Mouse (Mus musculus) liver (tissue): ENCODE data around the gene Slc27a2.
"Not testable (repeated sequence)": the region's sequence is repeated elsewhere in the genome, so short reads cannot be mapped to it uniquely, and the experiment has no call there.

Source experiments
- DNase-seq: peaks from one replicate; pipeline ENCODE4 v3.0.0-alpha.2; 2020; ENCODE audit warnings: mixed read lengths

Gene Slc27a2

DNA sequence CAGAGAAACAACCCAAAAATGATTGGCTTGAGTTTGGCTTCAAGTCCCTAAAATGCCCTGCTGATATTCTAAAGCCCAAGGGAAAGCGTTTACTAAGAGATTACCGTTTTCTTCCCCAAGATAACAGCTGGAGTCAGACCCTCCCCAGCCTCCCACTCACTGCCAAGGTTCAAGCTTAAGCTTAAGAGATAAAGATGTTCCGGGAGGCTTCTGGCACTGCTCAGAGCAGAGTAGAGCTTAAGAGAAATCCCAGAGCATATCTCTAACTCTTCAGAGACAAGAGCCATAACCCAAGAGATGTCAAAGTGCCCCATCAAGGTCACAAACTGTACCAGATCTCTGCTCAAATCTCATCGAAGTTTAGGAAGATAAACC is 54.5 kb downstream of the Slc27a2 start:
- DNase-seq = no peak

DNA sequence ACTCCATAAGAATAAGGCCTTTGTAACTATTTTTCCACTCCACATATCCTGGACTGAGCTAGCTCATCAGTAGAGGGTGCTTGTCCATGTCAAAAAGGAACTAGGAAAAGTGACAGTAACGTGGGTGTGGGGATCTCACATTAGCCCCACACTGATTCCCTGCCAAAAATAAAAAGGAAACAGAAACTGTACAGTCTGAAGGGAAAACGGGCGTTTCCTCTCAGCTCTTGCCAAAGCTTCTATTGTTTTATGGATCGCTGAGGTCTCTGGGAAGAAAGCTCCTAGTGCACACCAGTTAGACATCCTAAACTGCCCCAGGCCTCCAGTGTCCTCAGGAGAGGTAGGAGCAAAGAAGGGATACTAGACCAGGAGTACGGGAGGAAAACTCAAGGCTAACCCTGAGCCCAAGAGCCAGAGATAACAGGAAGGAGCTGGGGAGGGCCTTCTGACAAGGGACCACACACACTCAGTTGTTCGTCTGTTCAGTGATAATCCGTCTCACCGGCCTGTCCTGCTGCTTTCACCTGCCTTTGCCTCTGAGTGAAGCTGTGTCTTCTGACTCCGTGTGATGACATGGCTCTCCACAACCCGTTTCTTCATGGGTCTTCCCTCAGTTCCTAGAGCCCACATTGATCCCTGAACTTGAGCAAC is 55.5 kb downstream of the Slc27a2 start:
- no peak for DNase-seq

DNA sequence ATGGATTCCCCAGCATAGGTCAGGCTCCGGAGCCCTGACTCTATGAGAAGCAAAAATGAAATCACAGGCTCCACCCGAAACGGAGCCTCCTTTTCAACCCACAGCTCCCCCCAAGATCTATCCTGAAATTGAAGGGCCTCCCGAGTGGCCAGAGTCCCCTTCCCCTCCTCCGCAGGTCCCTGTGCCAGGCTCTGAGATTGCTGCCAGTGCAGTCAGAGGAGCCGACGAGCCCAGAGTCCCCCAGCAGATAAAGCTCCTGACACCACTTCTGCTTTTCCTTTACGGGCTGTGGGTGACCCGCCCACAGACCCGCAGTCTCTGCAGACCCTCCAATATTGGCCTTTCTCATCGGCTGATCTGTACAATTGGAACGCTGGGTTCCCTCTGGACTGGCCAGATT is 57.4 kb downstream of the Slc27a2 start:
- DNase-seq = not testable (repeated sequence)

DNA sequence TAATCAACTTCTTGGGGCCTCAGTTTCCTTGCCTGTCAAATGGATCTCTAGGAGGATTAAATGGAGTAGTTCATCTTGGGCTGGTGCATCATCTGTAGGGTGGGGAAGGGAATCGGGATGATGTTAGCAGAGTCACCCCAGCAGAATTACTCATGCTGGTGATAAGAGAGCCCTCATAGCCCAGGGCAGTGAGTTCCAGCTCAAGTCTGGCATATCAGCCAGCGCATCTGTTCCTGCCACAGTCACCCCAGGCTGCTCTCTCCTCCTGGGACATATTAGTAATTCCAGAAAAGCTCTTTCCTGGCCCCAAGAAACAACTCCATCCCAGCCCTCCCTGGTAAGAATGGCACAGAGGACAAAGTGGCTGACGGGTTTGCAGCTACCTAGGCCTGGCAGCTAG is 63.1 kb downstream of the Slc27a2 start:
- no peak for DNase-seq

DNA sequence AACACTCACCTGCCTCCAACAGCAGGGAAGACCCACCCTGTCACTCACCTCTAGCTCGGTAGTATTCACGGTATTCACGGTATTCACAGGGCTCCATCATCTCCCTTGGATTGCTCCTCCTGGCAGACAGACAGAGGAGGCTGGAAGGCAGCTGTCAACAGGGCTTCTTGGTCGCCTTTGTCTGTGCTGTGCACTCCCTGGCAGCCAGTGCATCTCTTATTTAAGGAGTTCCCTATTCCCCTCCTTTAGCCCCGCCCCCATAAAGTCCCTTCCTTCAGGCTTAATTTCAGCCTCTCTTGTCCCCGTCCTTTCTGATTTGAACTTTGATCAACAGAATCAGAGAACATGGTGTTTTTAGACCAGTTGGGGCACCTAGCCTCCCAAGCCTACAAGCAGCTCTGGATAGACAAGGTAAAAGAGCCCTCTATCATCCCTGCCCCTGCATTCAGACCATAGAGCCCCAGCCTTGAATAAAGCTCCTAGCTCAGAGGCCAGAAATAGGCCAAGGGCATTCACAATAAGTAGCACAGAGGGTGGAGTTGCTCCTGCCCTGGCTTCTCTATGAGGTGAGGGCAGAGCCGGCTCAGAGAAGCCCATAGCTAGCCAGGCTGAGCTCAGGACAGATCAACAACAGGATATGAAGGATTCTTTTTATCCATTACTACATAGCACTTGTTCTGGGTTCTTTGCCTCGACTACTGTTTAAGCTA is 66.4 kb downstream of the Slc27a2 start:
- no peak for DNase-seq

DNA sequence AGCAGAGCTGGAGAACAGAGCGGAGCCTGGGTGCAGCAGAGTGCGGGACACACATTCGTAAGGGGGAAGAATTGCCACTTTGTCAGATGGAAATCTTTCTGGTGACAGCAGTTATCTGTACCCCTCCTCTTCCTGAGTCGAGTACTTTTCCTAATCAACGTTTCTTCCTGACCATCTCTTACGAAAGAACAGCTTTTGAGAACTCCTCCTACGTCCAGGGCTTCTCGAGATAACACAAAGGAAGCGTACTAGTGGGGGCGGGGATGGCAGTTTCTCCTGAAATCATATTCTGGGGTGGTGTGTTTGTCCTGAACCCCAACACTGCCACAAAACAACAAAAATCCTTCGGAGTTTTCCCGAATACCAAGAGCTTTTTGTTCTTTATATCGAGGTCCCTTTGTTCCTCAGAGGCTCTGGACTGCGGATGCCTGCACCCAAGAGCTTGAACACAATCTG is 67.1 kb downstream of the Slc27a2 start, which contains the start of gene Hdc:
TSS of gene Hdc (minus strand) at position 51 of the 456 bp plus-strand sequence.
- no peak for DNase-seq

DNA sequence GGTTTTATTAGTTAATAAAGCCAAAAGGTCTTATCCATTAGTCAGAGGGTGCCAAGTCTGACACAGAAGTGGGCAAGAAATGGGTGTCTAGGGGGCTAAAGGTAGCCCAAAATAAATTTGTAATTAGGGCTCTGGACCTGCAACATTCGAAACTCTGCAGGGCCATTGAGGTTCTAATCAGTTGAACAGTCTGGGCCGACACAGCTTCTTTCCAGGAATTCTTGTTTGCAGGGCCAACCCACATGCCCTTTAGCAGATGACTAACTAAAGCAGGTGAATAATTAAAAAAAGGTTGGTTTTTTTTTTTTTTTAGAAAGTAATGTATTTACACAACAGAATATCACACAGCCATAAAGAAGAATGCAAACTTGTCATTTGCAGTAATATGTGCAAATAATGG is 70.2 kb downstream of the Slc27a2 start:
- DNase-seq = no peak

DNA sequence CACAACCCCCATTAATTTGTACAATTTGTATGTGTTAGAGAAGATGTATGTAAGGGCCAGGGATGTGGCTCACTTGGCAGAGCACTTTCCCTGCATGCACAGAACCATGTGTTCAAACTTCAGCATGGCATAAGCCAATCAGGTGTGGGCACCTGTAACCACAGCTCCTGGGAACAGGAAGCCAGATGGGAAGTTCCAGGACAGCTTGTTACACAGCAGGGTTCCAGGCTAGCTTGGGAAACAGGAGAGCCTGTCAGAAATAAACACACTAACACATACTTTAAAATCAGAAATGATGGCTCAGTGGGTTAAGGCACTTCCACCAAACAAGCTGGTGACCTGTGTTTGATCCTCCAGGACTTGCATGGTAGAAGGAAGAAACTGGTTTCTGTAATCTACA is 70.9 kb downstream of the Slc27a2 start:
- DNase-seq = no peak

DNA sequence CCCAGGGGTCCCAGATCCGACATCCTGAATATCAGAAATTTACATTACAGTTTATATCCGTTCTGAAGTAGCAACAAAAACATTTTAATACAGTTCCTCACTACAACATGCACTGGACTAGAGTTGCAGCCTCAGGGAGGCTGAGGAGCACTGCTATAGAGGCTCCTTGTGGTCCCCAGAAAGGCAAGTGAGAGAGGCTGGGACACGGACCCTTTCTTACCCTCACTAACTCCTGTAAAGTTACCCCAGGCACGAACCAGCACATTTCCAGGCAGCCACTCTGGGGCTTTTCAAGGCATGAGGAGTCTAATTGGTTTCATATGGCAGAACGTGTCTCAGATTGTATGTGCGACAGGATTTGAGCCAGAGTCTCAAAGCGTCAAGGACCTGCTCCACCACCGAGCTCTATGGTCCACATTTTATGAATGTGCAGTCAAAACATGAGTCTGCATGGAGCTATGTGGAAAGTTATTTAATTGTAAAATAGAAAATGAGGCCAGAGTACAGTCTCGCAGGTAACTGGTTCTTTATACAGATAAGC is 76.3 kb downstream of the Slc27a2 start:
- no peak for DNase-seq

DNA sequence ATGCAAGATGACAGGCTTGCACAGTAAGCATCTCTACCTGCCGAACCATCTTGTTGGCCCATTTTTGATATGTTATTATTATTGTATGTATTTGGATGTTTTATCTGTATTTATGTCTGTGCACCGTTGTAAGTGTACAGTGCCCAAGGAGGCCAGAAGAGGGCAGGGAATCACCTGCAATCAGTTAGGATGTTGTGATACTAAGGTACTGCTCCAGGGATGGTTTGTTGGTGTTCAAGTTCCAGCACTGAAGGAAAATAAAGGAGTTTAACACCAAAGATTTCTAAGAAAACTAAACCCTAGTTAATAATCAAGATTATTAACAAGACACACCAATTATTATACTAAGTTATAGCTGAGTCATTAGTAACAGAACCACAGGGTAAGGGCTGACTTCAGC is 81.0 kb downstream of the Slc27a2 start:
- DNase-seq = no peak

DNA sequence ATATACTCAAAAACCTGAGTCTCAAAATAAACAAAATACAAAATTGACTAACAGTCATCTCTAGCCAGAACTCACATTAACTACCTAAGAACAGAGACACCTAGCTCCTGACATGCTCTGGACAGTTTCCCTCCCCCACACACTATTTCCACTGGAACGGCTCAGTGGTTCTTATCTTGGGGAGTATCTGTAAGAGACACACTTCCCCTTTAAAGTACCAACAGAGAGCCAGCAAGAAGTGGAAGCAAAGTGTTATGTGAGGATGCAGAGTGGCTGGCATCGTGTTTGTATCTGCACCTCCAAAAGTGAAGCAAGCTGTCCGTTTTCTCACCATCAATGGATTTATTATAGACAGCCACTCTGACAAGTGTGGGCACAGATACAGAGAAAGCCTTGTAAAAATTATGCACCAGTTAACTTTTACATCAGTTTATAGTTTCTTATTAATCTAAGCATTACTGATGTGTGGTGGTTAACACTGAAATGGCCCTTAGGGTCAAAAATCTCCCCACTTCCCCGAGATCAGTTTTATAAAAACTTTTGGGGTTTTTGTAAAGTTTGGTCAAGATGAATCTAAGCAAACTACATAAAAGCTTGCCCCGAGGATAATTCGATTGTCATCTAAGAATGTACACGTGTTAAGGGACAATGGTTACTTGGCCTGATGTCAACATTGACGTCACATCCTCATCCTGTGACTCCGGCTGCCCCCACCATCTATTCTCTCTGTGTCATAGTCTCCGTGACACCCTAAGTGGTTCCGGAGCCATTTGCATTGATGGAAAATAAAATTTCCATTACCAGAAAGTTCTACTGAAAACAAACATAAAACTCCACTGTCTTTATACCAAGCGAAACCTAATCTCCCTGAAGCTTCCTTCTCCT is 84.0 kb downstream of the Slc27a2 start:
- peak; percentile 22 for DNase-seq
